Mouse (Mus musculus): ENCODE data around the gene Cacng7.
"Not testable (repeated sequence)": the region's sequence is repeated elsewhere in the genome, so short reads cannot be mapped to it uniquely, and the experiment has no call there.

Cacng7 gene

DNA sequence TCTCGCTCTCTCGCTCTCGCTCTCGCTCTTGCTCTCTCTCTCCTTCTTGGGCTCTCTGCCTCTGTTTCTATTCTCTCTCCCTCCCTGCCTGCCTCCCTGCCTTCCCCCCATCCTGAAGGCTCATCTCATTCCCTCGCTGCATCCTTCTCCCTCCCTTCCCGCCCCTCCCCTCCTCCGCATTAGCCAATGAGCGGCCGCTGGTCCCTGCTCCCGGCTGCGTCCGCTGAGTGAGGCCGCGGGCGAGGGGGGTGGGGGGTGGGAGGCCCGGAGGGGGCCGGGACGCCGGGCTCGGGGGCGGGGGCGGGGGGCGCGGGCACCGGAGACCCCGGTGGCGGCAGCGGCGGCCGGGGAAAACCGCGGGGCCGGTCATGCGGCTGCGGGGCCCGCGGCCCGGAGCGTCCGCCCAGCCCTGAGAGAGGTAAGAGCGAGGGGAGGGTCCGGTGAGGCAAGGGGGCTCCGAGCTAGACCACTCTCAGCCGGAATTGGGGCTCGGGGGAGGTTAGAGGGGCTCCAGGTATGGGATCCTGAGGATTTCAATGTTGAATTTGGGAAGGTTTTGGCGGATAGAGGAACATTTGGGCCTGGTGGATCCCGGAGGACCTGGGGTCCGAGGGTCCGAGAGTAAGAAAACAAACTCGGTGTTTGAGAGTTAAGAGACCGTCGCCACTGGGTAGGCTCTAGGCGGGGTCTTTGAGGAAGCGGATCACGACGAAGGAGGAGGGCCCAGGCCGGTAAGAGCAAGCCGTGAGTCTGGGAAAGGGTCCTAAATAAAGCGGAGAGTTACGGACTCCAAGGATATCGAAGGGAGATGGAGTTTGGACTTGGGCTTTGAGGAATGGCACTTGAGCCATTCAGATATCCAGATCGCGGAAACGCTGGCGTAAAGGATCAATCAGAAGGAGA, at the start of gene Cacng7:
Gene Cacng7 (plus strand): TSS at position 337 of the 903 bp plus-strand sequence.
- DNase-seq (ENCODE audit: low read depth, low spot score): peak; percentile 59

DNA sequence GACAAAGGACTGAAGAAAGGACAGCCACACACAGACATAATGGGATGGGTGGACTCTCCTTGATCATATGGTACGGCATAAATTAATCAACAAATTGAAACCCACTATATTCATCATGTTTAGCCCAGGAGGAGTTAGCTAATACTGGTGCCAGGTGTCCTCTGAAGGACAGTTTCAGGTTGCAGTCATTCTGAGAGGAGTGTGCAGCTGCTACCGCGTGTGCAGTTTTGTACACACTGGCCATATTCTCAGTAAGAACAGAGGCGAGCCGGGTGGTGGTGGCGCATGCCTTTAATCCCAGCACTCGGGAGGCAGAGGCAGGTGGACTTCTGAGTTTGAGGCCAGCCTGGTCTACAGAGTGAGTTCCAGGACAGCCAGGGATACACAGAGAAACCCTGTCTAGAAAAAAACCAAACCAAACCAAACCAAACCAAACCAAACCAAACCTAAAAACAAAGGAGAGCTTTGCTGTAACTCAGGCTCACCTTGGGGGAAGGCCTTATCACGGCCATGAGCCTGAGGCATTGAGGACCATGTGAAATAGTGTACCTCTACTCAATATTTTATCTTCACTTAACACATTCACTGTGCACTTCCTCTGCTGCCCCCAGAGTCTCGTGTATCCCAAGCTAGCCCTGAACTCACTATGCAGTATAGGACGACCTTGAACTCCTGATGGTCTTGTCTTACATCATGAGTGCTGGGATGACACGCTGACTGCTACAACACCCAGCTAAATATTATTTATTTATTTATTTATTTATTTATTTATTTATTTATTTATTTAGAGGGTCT, 49.5 kb upstream of the Cacng7 start:
- DNase-seq (ENCODE audit: low read depth, low spot score): no peak

- DNase-seq (ENCODE audit: low read depth, low spot score): no peak
These were observed 48.2 kb upstream of the Cacng7 start for GRCm38 (mm10) chr7:3284604-3285003.

GRCm38 (mm10) chr7:3286036-3286435, 46.7 kb upstream of the Cacng7 start:
- no peak for DNase-seq (ENCODE audit: low read depth, low spot score)

GRCm38 (mm10) chr7:3287186-3287585, 45.6 kb upstream of the Cacng7 start:
- no peak for DNase-seq (ENCODE audit: low read depth, low spot score)

GRCm38 (mm10) chr7:3288976-3289970, 43.5 kb upstream of the Cacng7 start, which contains the start of the genes Myadm and Prkcg:
Gene Myadm (plus strand): TSS chr7:3289080.
Gene Prkcg (plus strand): TSS chr7:3289179.
- DNase-seq (ENCODE audit: low read depth, low spot score): no peak

DNA sequence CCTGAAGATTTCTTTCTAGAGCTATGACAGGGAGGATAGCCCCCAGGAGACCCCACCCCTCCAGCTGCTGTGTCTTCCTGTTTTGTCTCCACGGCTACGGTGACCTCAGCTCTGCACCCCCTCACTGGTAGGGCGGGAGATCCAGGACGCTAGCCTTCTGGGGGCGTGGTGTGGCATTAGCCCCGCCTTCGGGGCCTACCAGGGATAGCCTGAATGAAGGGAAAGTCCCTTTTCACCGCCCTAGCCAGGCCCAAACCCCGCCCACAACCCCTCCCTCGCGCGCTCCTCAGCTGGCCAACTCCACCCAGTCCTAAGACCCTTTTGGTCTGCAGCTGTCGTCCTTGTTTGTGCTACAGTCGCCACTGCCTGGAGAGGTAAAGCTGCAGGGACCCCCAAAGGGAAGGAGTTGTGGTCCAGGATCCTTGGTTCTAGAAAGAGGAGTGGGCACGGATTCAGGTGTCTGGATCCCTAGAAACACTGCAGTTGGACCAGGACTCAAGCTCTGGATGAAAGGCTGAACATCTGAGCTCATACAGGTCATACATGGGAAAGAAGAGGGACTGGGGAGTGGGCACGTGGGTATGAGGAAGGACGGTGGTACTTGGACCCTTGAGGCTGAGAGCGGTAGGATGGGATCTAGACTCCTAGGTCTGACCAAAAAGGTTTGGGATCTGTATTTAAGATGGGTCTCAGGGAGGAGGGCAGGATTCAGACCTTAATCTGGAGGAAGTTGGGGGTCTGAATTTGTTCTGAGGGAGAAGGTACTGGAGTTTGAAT, 42.3 kb upstream of the Cacng7 start:
- peak; percentile 95 for DNase-seq (ENCODE audit: low read depth, low spot score)

- no peak for DNase-seq (ENCODE audit: low read depth, low spot score)
These were observed 41.6 kb upstream of the Cacng7 start for GRCm38 (mm10) chr7:3291197-3291596.

DNA sequence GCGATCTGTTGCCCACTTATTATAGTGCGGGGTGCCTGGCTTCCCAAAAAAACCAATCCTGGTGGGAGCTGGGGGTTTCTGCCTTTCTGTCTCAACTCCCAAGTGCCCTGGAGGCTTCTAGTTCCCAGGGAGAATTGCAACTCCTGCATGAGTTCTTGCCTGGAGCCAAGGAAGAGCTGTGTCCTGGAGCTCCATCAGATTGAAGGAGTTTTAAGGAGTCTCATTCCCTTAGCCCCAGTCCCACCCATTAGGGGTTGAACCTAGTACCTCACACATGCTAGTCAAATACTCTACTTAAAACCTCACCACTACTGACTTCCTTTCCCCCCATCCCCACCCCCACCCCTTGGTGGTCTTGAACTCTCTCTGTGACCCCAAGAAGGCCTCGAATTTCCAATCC, 41.0 kb upstream of the Cacng7 start:
- DNase-seq (ENCODE audit: low read depth, low spot score): no peak

DNA sequence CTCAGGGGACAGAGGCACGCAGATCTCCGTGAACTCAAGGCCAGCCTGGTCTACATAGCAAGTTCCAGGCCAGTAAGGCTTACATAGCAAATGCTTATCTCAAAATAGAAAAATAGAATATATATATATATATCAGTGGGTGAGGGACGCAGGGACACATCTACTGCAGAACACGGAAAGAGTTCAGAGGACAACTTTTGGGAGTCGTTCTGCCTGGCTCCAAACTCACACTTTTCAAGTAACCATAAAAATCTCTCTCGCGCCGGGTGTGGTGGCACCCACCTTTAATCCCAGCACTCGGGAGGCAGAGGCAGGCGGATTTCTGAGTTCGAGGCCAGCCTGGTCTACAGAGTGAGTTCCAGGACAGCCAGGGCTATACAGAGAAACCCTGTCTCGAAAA, 40.5 kb upstream of the Cacng7 start:
- DNase-seq (ENCODE audit: low read depth, low spot score): not testable (repeated sequence)

- DNase-seq (ENCODE audit: low read depth, low spot score): peak; percentile 66
These were observed 40.0 kb upstream of the Cacng7 start for GRCm38 (mm10) chr7:3292791-3293190.

DNA sequence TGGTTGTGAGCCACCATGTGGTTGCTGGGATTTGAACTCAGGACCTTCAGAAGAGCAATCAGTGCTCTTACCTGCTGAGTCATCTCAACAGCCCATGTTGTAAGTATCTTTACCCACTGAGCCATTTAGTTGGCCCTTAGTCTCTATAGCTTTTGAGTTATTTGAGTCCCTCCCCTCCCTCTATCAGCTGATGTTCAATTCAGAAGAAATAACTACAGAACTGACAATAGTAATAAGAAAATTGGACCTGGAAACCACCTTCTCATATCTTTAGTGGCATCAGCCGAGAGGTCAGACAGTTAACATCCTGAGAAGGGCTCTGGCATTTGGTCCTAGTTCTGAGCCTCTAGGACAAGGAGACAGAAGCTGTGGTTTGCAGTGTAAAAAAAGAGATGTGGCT, 38.0 kb upstream of the Cacng7 start:
- DNase-seq (ENCODE audit: low read depth, low spot score): no peak

DNA sequence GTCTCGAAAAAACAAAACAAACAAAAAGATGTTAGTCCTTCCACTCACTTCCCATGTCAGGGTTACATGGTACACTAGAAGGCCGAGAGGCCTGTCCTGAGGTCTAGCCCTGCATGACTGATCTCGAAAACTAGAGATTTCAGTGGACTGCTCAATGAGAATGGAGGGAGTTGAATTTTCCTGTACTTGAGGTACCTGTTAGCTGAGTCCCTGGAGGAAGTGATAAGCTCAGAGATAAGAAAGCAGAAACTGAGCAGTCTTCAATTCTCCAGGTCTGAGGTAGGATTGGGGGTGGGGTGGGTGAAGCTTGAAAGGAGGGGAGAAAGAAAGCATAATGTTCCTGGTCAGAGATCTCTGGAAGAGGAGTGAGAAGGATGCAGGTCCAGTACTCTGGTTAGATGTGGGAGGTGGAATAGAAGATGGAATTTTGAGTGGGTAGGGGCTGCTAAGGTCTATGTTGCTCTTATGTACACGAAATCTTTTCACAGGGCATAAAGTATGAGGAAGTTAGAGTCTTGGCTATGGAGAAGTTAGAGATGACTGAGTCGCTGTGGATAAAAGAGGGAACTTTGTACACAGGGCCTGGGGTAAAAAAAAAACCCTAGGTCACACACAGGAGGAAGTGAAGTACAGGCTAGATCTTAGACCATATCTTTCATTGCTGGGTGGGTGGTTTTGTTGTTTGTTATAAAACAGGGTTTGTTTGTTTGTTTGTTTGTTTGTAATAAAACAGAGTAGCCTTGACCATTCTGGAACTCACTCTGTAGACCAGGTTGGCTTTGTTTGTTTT, 37.2 kb upstream of the Cacng7 start:
- DNase-seq (ENCODE audit: low read depth, low spot score): no peak

- DNase-seq (ENCODE audit: low read depth, low spot score): no peak
These were observed 36.0 kb upstream of the Cacng7 start for GRCm38 (mm10) chr7:3296711-3297110.

DNA sequence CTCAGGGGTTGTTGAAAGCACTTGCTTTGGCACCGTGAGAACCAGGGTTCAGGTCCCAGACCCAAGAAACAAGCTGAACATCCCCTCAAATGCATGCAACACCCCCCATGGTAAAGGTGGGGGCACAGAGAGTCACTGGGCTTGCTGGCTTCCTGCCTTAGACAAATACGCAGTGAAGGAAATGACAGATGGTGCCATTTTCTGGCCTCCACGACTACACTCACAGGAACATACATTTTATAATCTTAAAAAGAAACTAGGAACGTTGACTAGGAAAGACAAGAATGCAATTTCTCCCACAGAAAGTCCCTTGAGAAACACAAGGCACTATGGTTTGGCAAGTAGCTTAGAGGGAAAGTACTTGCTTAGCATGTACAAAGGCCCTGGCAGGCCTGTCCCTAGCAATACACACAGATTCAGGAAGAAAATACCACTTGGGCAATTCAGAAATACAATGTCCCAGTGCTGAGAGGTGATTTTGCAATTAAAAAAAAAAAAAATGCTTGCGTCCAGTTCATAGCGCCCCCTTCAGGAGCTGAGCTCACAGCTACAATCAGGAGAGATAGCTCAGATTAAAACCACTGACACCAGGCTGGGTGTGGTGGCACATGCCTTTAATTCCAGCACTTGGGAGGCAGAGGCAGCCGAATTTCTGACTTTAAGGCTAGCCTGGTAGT, 32.7 kb upstream of the Cacng7 start:
- no peak for DNase-seq (ENCODE audit: low read depth, low spot score)

- no peak for DNase-seq (ENCODE audit: low read depth, low spot score)
These were observed 31.7 kb upstream of the Cacng7 start for GRCm38 (mm10) chr7:3300891-3301627.

- no peak for DNase-seq (ENCODE audit: low read depth, low spot score)
These were observed 30.9 kb upstream of the Cacng7 start for GRCm38 (mm10) chr7:3301628-3302555.

Data from embryo, embryonic 11.5 days (tissue).